Mouse (Mus musculus) activated CD4-positive, CD25-positive, alpha-beta regulatory T cell, adult 4 months (primary cell): Measurements from ENCODE around the gene Zfp526. TPM values are rescaled to one million over a fixed set of nuclear protein-coding genes. Genes with fewer than 3 reads are reported as not detected.
A peak's percentile ranks its signal among the peaks of the same experiment; 100 is the strongest.

Experiments
- ATAC-seq: one replicate; pipeline ENCODE4 v1.8.0; 2017
- polyA plus RNA-seq, 2 experiments: library from polyadenylated mRNA; unstranded; fragments of 100-300 nt; shearing (Covaris generic); gene quantifications; one replicate each; pipeline ENCODE4 v1.2.1; 2017

Zfp526 gene
- polyA plus RNA-seq, 2 experiments from 2014 or later = 2.6 to 4.0 TPM

- ATAC-seq = no peak
Measured at GRCm38 (mm10) chr7:25268588-25268987, 47.4 kb downstream of the Zfp526 start.

GRCm38 (mm10) chr7:25269029-25269428, 47.8 kb downstream of the Zfp526 start:
- ATAC-seq = no peak

- no peak for ATAC-seq
Measured at GRCm38 (mm10) chr7:25269545-25270271, 48.5 kb downstream of the Zfp526 start.

DNA sequence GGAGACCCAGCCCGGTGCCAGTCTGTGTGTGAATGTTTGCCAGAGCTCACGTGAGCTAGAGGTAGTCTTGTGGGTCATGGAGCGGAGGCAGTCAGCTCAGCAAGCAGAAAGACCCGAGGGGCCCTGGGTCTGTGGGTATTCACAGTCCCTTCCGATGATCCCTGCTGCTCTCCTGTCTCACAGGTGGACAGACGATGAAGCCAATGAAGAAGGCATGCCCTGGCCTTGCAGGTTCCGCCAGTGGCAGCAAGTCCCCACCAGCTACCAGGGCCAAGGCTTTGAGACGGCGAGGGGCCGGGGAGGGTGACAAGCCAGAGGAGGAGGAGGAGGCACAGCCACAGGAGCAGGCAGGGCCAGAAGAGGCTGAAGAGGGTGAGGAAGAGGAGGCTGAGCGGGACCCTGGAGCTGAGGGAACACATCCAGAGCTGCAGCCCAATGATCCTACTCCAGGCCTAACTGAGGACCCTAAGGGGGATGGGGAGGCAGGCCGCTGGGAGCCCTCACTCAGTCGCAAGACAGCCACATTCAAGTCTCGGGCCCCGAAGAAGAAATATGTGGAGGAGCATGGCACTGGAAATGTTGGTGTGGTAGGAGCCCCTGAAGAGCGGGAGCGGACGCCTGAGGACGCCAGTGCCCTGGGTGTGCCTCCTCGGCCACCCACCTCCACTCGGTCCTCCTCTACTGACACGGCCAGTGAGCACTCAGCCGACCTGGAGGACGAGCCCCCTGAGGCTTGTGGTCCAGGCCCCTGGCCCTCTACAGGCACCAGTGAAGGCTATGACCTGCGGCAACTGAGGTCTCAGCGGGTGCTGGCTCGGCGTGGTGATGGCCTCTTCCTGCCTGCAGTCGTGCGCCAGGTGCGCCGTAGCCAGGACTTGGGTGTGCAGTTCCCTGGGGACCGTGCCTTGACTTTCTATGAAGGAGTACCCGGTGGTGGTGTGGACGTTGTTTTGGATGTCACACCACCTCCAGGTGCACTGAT, 49.7 kb downstream of the Zfp526 start:
- no peak for ATAC-seq

DNA sequence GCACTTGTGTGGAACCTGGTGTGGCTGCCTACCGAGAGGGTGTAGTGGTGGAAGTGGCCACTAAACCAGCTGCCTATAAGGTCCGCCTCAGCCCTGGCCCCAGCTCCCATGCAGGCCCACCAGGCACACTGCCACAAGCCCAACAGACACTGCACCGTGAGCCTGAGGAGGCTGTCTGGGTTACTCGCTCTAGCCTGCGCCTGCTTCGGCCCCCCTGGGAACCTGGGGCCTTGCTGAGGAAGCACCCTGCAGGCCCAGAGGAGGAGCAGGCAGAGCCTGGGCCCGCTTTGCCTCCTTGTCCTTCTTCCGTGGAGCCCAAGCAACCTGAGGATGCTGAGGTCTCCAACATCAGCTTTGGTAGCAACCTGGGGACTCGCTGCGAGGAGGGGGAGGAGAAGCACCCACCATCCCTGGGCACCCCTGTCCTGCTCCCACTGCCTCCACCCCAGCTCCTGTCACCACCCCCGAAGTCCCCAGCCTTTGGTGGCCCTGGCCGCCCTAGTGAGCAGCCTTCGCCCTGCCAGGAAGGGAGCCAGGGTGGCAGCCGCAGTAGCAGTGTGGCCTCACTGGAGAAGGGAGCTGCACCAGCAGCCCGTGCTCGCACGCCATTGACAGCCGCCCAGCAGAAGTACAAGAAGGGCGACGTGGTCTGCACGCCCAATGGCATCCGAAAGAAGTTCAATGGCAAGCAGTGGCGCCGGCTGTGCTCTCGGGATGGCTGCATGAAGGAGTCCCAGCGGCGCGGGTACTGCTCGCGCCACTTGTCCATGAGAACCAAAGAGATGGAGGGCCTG, 50.6 kb downstream of the Zfp526 start:
- no peak for ATAC-seq

DNA sequence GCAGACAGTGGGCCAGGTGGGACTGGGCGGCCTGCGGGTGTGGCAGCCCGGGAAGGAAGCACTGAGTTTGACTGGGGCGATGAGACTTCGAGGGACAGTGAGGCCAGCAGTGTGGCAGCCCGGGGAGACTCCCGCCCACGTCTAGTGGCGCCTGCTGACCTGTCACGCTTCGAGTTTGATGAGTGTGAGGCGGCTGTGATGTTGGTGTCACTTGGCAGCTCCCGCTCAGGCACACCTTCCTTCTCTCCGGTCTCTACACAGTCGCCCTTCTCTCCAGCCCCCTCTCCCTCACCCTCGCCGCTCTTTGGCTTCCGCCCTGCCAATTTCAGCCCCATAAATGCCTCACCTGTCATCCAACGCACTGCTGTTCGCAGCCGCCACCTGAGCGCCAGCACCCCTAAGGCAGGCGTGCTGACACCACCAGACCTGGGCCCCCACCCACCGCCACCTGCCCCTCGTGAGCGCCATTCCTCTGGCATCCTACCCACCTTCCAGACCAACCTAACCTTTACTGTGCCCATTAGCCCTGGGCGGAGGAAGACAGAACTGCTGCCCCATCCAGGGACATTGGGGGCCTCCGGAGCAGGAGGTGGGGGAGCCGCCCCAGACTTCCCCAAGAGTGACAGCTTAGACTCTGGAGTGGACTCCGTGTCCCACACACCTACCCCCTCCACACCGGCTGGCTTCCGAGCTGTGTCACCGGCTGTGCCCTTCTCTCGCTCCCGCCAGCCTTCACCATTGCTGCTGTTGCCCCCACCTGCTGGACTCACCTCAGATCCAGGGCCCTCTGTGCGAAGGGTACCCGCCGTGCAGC, 51.4 kb downstream of the Zfp526 start:
- no peak for ATAC-seq

DNA sequence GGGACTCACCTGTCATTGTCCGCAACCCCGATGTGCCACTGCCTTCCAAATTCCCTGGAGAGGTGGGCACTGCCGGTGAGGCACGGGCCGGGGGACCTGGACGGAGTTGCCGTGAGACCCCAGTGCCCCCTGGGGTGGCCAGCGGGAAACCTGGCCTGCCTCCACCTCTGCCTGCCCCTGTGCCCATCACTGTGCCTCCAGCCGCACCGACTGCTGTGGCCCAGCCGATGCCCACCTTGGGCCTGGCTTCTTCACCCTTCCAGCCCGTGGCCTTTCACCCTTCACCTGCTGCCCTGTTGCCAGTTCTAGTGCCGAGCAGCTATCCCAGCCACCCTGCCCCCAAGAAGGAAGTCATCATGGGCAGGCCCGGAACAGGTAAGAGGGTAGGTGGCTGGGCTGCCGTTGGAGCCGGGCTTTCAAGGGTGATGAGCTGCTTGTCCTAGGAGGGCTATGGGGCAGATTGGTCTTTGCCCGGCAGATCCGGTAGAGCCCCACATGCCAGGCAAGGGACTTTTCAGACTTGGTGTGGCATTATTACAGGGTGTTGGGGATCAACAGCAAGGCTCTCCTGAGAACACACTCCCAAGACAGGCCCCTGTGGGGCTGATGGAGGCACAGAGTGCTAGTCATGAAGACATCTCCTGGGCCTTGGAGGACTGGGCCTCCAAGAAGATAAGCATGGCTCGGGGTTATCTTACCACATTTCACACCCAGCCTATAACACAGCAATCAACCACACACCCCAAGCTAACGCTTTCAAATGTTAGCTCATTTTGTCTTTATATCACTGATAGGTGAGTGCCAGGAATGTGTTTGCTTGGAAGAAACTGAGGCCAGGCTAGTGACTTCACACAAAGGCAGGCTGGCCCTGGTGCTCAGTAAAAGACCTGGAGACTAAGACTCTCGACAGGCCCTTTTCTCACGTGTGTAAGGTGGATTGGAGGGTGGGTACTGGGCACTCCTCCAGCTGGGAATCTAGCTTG, 52.3 kb downstream of the Zfp526 start:
- no peak for ATAC-seq

GRCm38 (mm10) chr7:25274571-25274970, 53.3 kb downstream of the Zfp526 start:
- peak; percentile 47 for ATAC-seq

DNA sequence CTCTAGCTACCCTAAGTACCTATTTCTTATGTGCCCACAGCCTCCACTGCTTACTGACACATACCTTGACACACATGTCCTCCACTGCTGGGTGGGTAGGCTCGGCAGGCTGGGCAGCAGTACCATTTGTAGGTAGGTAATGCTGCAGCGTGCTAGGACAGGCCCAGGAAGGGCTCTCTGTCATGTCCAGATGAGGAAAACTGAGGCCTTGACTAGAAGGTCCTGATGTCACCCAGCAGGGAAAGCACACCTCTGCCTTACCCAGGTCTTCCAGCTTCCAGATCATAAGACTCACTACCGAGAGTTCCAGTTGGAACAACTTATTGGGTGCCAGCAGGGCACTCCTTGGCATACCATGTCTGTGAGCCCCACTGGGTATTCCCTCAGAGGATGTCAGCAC, 53.8 kb downstream of the Zfp526 start:
- no peak for ATAC-seq

DNA sequence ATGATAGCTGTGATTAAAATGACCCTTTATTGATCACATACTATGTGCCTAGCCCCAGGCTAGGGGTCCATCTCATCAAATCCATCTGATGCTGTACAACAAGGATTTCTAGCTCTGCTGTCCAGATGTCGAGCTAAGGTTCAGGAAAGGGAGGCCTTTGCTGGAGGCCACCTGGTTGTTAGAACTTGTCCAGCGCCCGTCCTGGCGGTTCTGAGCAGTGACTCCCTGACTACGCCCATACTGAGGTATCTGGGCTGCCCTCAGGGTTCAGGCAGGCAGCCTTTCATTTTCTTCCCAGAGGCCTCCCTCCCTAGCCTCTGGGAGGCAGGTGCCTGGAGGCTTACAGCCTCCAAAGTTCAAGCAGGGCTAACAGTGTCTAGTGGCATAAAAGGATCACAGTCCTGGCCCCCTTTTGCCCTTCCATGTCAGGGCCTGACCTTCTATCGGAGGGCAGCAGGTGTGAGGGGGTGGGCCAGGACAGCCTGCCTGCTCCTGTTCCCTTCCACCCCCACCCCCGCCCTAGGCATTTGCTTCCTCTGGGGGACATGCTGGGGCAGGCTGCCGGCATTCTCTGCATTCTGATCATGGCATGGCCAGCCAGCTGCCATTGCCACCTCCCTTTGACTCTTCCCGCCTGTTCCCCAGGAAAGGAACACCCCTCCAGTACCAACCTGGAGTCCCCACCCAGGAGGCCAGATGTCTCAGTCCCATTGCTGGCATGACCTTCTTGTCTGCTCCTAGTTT, 54.5 kb downstream of the Zfp526 start:
- ATAC-seq = no peak

Other genes starting within 250 kb of the Zfp526 start
- gene Rabac1, start 248.7 kb upstream of the Zfp526 start, polyA plus RNA-seq = 100 to 1,000 TPM; 190 to 202 TPM
- under 1 TPM; 0.65 to 0.92 TPM for gene Atp1a3, start 215.5 kb upstream of the Zfp526 start, polyA plus RNA-seq
- 1 to 10 TPM; 2.2 to 2.4 TPM for gene Grik5, start 149.1 kb upstream of the Zfp526 start, polyA plus RNA-seq
- 10 to 100 TPM in 1 of 2 experiments, 1 to 10 TPM in 1; 8.9 to 14.2 TPM for gene Zfp574, start 148.9 kb upstream of the Zfp526 start, polyA plus RNA-seq
- gene Pou2f2, start 41.7 kb upstream of the Zfp526 start, polyA plus RNA-seq = 10 to 100 TPM; 19.1 to 25.3 TPM
- gene Dedd2, start 810 bp upstream of the Zfp526 start, polyA plus RNA-seq = 10 to 100 TPM; 26.7 to 31.8 TPM
- 1 to 10 TPM; 8.9 to 9.8 TPM for gene Gsk3a, start 16.4 kb downstream of the Zfp526 start, polyA plus RNA-seq
- under 1 TPM; 0.28 to 0.38 TPM for gene Erf, start 29.3 kb downstream of the Zfp526 start, polyA plus RNA-seq
- gene Cic, start 46.3 kb downstream of the Zfp526 start, polyA plus RNA-seq = 10 to 100 TPM; 23.2 to 26.0 TPM
- gene Pafah1b3, start 76.6 kb downstream of the Zfp526 start, polyA plus RNA-seq = 10 to 100 TPM; 16.8 to 30.7 TPM
- not detected for gene Prr19, start 80.0 kb downstream of the Zfp526 start, polyA plus RNA-seq
- gene Tmem145, start 84.7 kb downstream of the Zfp526 start, polyA plus RNA-seq = not detected
- gene Megf8, start 95.7 kb downstream of the Zfp526 start, polyA plus RNA-seq = under 1 TPM in 1 of 2 experiments, not detected in 1; 0.03 TPM
- not detected for gene Cnfn, start 148.3 kb downstream of the Zfp526 start, polyA plus RNA-seq
- gene Lipe, start 177.3 kb downstream of the Zfp526 start, polyA plus RNA-seq = 10 to 100 TPM in 1 of 2 experiments, 1 to 10 TPM in 1; 8.5 to 10.7 TPM
- not detected for gene Cxcl17, start 191.5 kb downstream of the Zfp526 start, polyA plus RNA-seq